Mouse (Mus musculus) CH12.LX (cell line): ENCODE measurements around the gene C8g. TPM values are rescaled to one million over a fixed set of nuclear protein-coding genes. Genes with fewer than 3 reads are reported as not detected.

ENCODE experiments used
- DNase-seq: peaks from one replicate; pipeline ENCODE4 v3.0.0-alpha.2; 2013; ENCODE audit errors: extremely low read depth
- H3K27ac ChIP-seq: 2 replicates; pipeline ENCODE4 v1.5.1; 2012; ENCODE audit warnings: low read depth, mild to moderate bottlenecking, control low read depth, moderate library complexity; ENCODE audit not compliant: insufficient read depth
- H3K27me3 ChIP-seq: replicated peaks from 2 replicates; pipeline ENCODE3; 2012; ENCODE audit warnings: inconsistent platforms
- H3K36me3 ChIP-seq, 2 experiments: replicated peaks in 1 of 2; 2 replicates each; pipeline versions ENCODE3 to v1.6.1; 2012; ENCODE audit warnings: inconsistent platforms in 1 of 2, low read length in 1 of 2, mild to moderate bottlenecking in 1 of 2, mixed read lengths in 1 of 2, moderate library complexity in 1 of 2; ENCODE audit not compliant: control insufficient read depth in 1 of 2, insufficient read depth in 1 of 2
- H3K4me1 ChIP-seq, 2 experiments: 2 replicates each; pipeline ENCODE4 v1.6.1; 2012; ENCODE audit warnings: inconsistent platforms in 1 of 2, moderate library complexity in 1 of 2; ENCODE audit not compliant: insufficient read depth in 2 of 2, control insufficient read depth in 1 of 2
- H3K4me2 ChIP-seq: 2 replicates; pipeline ENCODE4 v1.6.1; 2012; ENCODE audit warnings: low read depth, mild to moderate bottlenecking, control low read depth; ENCODE audit not compliant: poor library complexity, insufficient read depth, severe bottlenecking
- H3K4me3 ChIP-seq, 3 experiments: fragments of 150-350 bp in 1 of 3; sonication (generic) in 1 of 3; replicated peaks in 1 of 3; 2 replicates each; pipeline versions ENCODE3 to v1.5.1; 2011 to 2012; ENCODE audit warnings: low read depth in 2 of 3, low read length in 2 of 3, mild to moderate bottlenecking in 2 of 3, moderate library complexity in 2 of 3, control low read depth in 1 of 3, improper control_type of control experiment in 1 of 3, inconsistent platforms in 1 of 3, mixed read lengths in 1 of 3; ENCODE audit not compliant: poor library complexity in 1 of 3
- H3K79me2 ChIP-seq: replicated peaks from 2 replicates; pipeline ENCODE4 v1.6.1; 2012; ENCODE audit warnings: mild to moderate bottlenecking, moderate library complexity; ENCODE audit not compliant: control insufficient read depth, poor library complexity, insufficient read depth, severe bottlenecking; ENCODE audit errors: extremely low read depth
- H3K9ac ChIP-seq: 2 replicates; pipeline ENCODE4 v1.6.1; 2012; ENCODE audit warnings: low read depth, mild to moderate bottlenecking, control low read depth, moderate library complexity; ENCODE audit not compliant: insufficient read depth
- H3K9me3 ChIP-seq: replicated peaks from 2 replicates; pipeline ENCODE3; 2012; ENCODE audit warnings: low read length, inconsistent platforms, mixed read lengths
- BHLHE40 ChIP-seq: IDR thresholded peaks from 2 replicates; pipeline ENCODE4 v1.6.1; 2011; ENCODE audit warnings: mild to moderate bottlenecking, low read depth, low read length, improper control_type of control experiment
- CHD1 ChIP-seq: IDR thresholded peaks from 2 replicates; pipeline ENCODE4 v1.6.1; 2012; ENCODE audit warnings: low read depth, low read length, improper control_type of control experiment, inconsistent platforms
- CTCF ChIP-seq, 2 experiments: IDR thresholded peaks in 1 of 2; conservative IDR thresholded peaks in 1 of 2; 2 replicates each; pipeline ENCODE4 v1.5.1; 2011 to 2012; ENCODE audit warnings: low read depth in 2 of 2, low read length in 2 of 2, improper control_type of control experiment in 1 of 2, inconsistent platforms in 1 of 2, mild to moderate bottlenecking in 1 of 2, moderate library complexity in 1 of 2
- E2F4 ChIP-seq: IDR thresholded peaks from 2 replicates; pipeline ENCODE4 v1.6.1; 2011; ENCODE audit warnings: low read depth, low read length, improper control_type of control experiment; ENCODE audit not compliant: insufficient replicate concordance
- ELF1 ChIP-seq: IDR thresholded peaks from 2 replicates; pipeline ENCODE4 v1.6.1; 2014; ENCODE audit warnings: low read depth, mild to moderate bottlenecking, inconsistent platforms, low read length, improper control_type of control experiment
- EP300 ChIP-seq: IDR thresholded peaks from 2 replicates; pipeline ENCODE4 v1.6.1; 2011; ENCODE audit warnings: low read length, improper control_type of control experiment
- ETS1 ChIP-seq: conservative IDR thresholded peaks from 2 replicates; pipeline ENCODE4 v1.6.1; 2012; ENCODE audit warnings: low read depth, mild to moderate bottlenecking, inconsistent platforms, low read length, improper control_type of control experiment, moderate library complexity
- GABPA ChIP-seq: IDR thresholded peaks from 2 replicates; pipeline ENCODE4 v1.6.1; 2012; ENCODE audit warnings: low read depth, low read length, improper control_type of control experiment, inconsistent platforms; ENCODE audit not compliant: insufficient replicate concordance
- JUN ChIP-seq: IDR thresholded peaks from 2 replicates; pipeline ENCODE4 v1.6.1; 2011; ENCODE audit warnings: low read depth, mild to moderate bottlenecking, low read length, improper control_type of control experiment, moderate library complexity; ENCODE audit not compliant: insufficient read depth
- JUND ChIP-seq: conservative IDR thresholded peaks from 2 replicates; pipeline ENCODE4 v1.6.1; 2011; ENCODE audit warnings: low read depth, low read length, improper control_type of control experiment
- KAT2A ChIP-seq: IDR thresholded peaks from 2 replicates; pipeline ENCODE4 v1.6.1; 2012; ENCODE audit warnings: low read length, improper control_type of control experiment, inconsistent platforms; ENCODE audit not compliant: insufficient replicate concordance
- MAFK ChIP-seq: IDR thresholded peaks from 2 replicates; pipeline ENCODE4 v1.6.1; 2011; ENCODE audit warnings: low read length, improper control_type of control experiment; ENCODE audit not compliant: insufficient replicate concordance
- MAX ChIP-seq: IDR thresholded peaks from 2 replicates; pipeline ENCODE4 v1.6.1; 2011; ENCODE audit warnings: low read length, improper control_type of control experiment
- MAZ ChIP-seq: IDR thresholded peaks from 2 replicates; pipeline ENCODE4 v1.6.1; 2012; ENCODE audit warnings: low read depth, mild to moderate bottlenecking, inconsistent platforms, low read length, improper control_type of control experiment, moderate library complexity
- MEF2A ChIP-seq: IDR thresholded peaks from 2 replicates; pipeline ENCODE4 v1.6.1; 2014; ENCODE audit warnings: low read depth, mild to moderate bottlenecking, inconsistent platforms, low read length, improper control_type of control experiment, borderline replicate concordance
- MYC ChIP-seq: IDR thresholded peaks from 2 replicates; pipeline ENCODE4 v1.6.1; 2011; ENCODE audit warnings: low read depth, mild to moderate bottlenecking, improper control_type of control experiment, low read length
- NELFE ChIP-seq: IDR thresholded peaks from 2 replicates; pipeline ENCODE4 v1.6.1; 2011; ENCODE audit warnings: low read depth, low read length, improper control_type of control experiment
- POLR2A ChIP-seq: IDR thresholded peaks from 2 replicates; pipeline ENCODE4 v1.6.1; 2011; ENCODE audit warnings: low read depth, mild to moderate bottlenecking, improper control_type of control experiment, low read length
- POLR2AphosphoS2 ChIP-seq: IDR thresholded peaks from 2 replicates; pipeline ENCODE4 v1.6.1; 2011; ENCODE audit warnings: low read depth, low read length, improper control_type of control experiment
- RAD21 ChIP-seq: IDR thresholded peaks from 2 replicates; pipeline ENCODE4 v1.6.1; 2011; ENCODE audit warnings: low read depth, mild to moderate bottlenecking, low read length, improper control_type of control experiment, moderate library complexity
- SIN3A ChIP-seq: IDR thresholded peaks from 2 replicates; pipeline ENCODE4 v1.6.1; 2012; ENCODE audit warnings: low read length, improper control_type of control experiment, inconsistent platforms
- SMC3 ChIP-seq: IDR thresholded peaks from 2 replicates; pipeline ENCODE4 v1.6.1; 2011; ENCODE audit warnings: low read depth, low read length, improper control_type of control experiment
- TBP ChIP-seq: conservative IDR thresholded peaks from 2 replicates; pipeline ENCODE4 v1.6.1; 2011; ENCODE audit warnings: low read depth, low read length, improper control_type of control experiment
- TCF12 ChIP-seq: IDR thresholded peaks from 2 replicates; pipeline ENCODE4 v1.6.1; 2014; ENCODE audit warnings: low read depth, mild to moderate bottlenecking, inconsistent platforms, low read length, improper control_type of control experiment
- UBTF ChIP-seq: IDR thresholded peaks from 2 replicates; pipeline ENCODE4 v1.6.1; 2012; ENCODE audit warnings: low read depth, mild to moderate bottlenecking, inconsistent platforms, low read length, improper control_type of control experiment, moderate library complexity
- USF1 ChIP-seq: IDR thresholded peaks from 2 replicates; pipeline ENCODE4 v1.6.1; 2014; ENCODE audit warnings: low read depth, mild to moderate bottlenecking, inconsistent platforms, low read length, improper control_type of control experiment
- ZC3H11A ChIP-seq: IDR thresholded peaks from 2 replicates; pipeline ENCODE4 v1.6.1; 2012; ENCODE audit warnings: low read depth, mild to moderate bottlenecking, inconsistent platforms, low read length, improper control_type of control experiment
- ZKSCAN1 ChIP-seq: IDR thresholded peaks from 2 replicates; pipeline ENCODE4 v1.6.1; 2012; ENCODE audit warnings: low read depth, inconsistent platforms, low read length, improper control_type of control experiment, borderline replicate concordance
- ZNF384 ChIP-seq: IDR thresholded peaks from 2 replicates; pipeline ENCODE4 v1.6.1; 2012; ENCODE audit warnings: low read depth, low read length, improper control_type of control experiment, inconsistent platforms
- dilution Hi-C: fragments of 300-500 bp; cut with MboI; formaldehyde crosslinking; loops from 2 replicates; pipeline ENCODE4 v1.14.3; 2020; ENCODE audit warnings: low sequenced_read_pairs; ENCODE audit not compliant: extremely low pct_unique_long_range_greater_than_20kb, extremely low pct_ligation_motif_present
- in situ Hi-C: fragments of 300-500 bp; cut with MboI; formaldehyde crosslinking; loops from 3 replicates; pipeline ENCODE4 v1.14.3; 2019; ENCODE audit warnings: low sequenced_read_pairs, low pct_ligation_motif_present, low pct_unique_long_range_greater_than_20kb, mixed read lengths
- polyA plus RNA-seq: library from polyadenylated mRNA; unstranded; fragments of >175 nt; gene quantifications from 2 replicates; pipeline ENCODE4 v1.2.1, GENCODE M21; 2012; ENCODE audit warnings: low read depth; ENCODE audit not compliant: insufficient read length
- total RNA-seq, 2 experiments: library from RNA; depleted of rRNA; stranded (reverse); fragments of 300-350 nt in 1 of 2; fragments of >200 nt in 1 of 2; gene quantifications; 2 replicates each; pipeline ENCODE4 v1.2.3; 2012 to 2014

The C8g gene
- total and polyA plus RNA-seq, 3 experiments: 1.2 to 2.7 (median 1.7) TPM

- Histone ChIP-seq H3K27me3 (no peaks in the 10 kb centered on the region), H3K36me3 (peaks cover 32 to 51% of the 10 kb centered on the region in 2 experiments), H3K27ac (no peak overlapping the region), H3K9ac (no peak overlapping the region), H3K9me3 (no peaks in the 10 kb centered on the region), H3K4me1 (peaks cover 15 to 35% of the 10 kb centered on the region in 2 experiments)
- no peak for DNase-seq
- dilution Hi-C loops: no loop called here
- in situ Hi-C loops: no loop called here
- TF ChIP-seq ZNF384 (no peak), JUND (no peak), EP300 (no peak), MAX (no peak), CTCF (conservative IDR thresholded peaks at IDR 0.05 in 1 of 2, IDR thresholded peaks at IDR 0.05 in 1 of 2; ENCODE audit: low read depth in 2 of 2, low read length in 2 of 2) (no peak), MYC (no peak), E2F4 (no peak), UBTF (no peak), CHD1 (no peak), MEF2A (no peak), TBP (no peak), GABPA (no peak), ZC3H11A (no peak)
- TF ChIP-seq, all 38 proteins: peak for 0
- no peak overlapping the region for H3K4me2 ChIP-seq
- H3K4me3 ChIP-seq: no peak overlapping the region
- peaks cover 8% of the 10 kb centered on the region; the same call in 1 of the 2 replicates for H3K79me2 ChIP-seq
These were observed 1.2 kb upstream of the C8g start for GRCm38 (mm10) chr2:25502726-25503125.

GRCm38 (mm10) chr2:25500576-25501405 is 728 bp downstream of the C8g start, which contains the start of gene Fbxw5:
TSS of gene Fbxw5 (plus strand) at chr2:25500750.
- dilution Hi-C loops: no loop called here
- Histone ChIP-seq H3K4me1 (peaks cover 15 to 40% of the 10 kb centered on the region in 2 experiments), H3K79me2 (peaks cover 8% of the 10 kb centered on the region; the same call in 1 of the 2 replicates), H3K4me2 (peak within 1 kb of the TSS; percentile 68), H3K27me3 (no peaks in the 10 kb centered on the region), H3K4me3 (peak within 1 kb of the TSS; percentile 70 to 99 (median 93)), H3K9ac (peak within 1 kb of the TSS; percentile 92), H3K9me3 (no peaks in the 10 kb centered on the region), H3K27ac (peak within 1 kb of the TSS; percentile 51), H3K36me3 (peaks cover 32 to 40% of the 10 kb centered on the region in 2 experiments)
- peak; percentile 97 for DNase-seq
- in situ Hi-C loops: no loop called here
- TF ChIP-seq EP300 (no peak), KAT2A (peak; percentile 63; the same call in 1 of the 2 replicates), POLR2AphosphoS2 (peak; percentile 90; the same call in 1 of the 2 replicates), TCF12 (peak; percentile 75), TBP (0 out of 2 replicates have a peak, but pooled peaks have one; percentile 38), SIN3A (peak; percentile 97), ZNF384 (no peak), MAZ (peak; percentile 94), RAD21 (no peak), BHLHE40 (0 out of 2 replicates have a peak, but pooled peaks have one; percentile 7), ZKSCAN1 (no peak), USF1 (no peak), SMC3 (no peak), GABPA (no peak; the same call in 1 of the 2 replicates), MAFK (no peak), ELF1 (peak; percentile 88), E2F4 (no peak), POLR2A (peak; percentile 86), ETS1 (no peak), MEF2A (peak; percentile 36; the same call in 1 of the 2 replicates), UBTF (0 out of 2 replicates have a peak, but pooled peaks have one; percentile 28), NELFE (peak; percentile 84), MYC (0 out of 2 replicates have a peak, but pooled peaks have one; percentile 28), JUN (no peak)
